ENCODE assay signal across 28 mouse cellular contexts in the genomic region with DNA sequence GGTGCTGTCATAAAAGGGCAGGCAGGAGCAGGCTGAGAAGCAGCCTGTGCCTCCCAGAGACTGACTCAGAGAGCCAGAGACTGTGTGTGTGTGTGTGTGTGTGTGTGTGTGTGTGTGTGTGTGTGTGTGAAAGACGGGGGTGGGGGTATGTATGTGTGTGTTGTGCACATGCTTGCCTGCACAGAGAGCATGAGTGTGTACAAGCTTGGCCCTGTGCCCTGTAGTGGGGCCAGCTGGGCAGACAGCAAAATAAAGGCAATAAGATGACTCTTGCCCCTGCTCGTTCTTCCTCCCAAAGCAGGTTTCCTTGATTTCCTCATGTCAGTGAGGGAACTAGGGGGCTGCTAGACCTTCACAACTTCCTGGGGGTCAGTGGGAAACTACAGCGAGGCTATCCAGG. TPM values are rescaled to one million over a fixed set of nuclear protein-coding genes. Genes with fewer than 3 reads are reported as not detected.
DNase-seq lines count a peak whose midpoint lies in the region; ATAC-seq and TF ChIP-seq lines count a peak whose summit lies in the region.
"Had no signal": no experiment of that assay in that cellular context is flagged by ENCODE, and none has a peak within 500 bp of the region (broad histone marks: within the 10 kb centered on the region; RNA-seq: fewer than 3 reads in every experiment).

No protein-coding gene starts in this region.

- no peak overlapping the region for H3K9ac ChIP-seq in hindbrain, embryonic 13.5 days
- no peak overlapping the region for H3K9ac ChIP-seq in hindbrain, embryonic 12.5 days
- H3K9ac ChIP-seq in midbrain, embryonic 11.5 days (ENCODE audit: low read length), result no peak overlapping the region
- no peak overlapping the region for H3K9ac ChIP-seq in liver, embryonic 11.5 days (ENCODE audit: low read depth, low read length)
- H3K9ac ChIP-seq: limb, embryonic 13.5 days; liver, embryonic 13.5 days had no signal

- no peaks in the 10 kb centered on the region for H3K79me2 ChIP-seq in myocyte (ENCODE audit: control insufficient read depth, insufficient read depth)

- no peaks in the 10 kb centered on the region for H3K9me3 ChIP-seq in hindbrain, embryonic 13.5 days
- no peaks in the 10 kb centered on the region for H3K9me3 ChIP-seq in hindbrain, embryonic 12.5 days (replicated peaks)
- no peaks in the 10 kb centered on the region for H3K9me3 ChIP-seq in midbrain, embryonic 10.5 days (replicated peaks)
- no peaks in the 10 kb centered on the region for H3K9me3 ChIP-seq in midbrain, embryonic 11.5 days (ENCODE audit: control insufficient read depth, low read length)
- H3K9me3 ChIP-seq in liver, embryonic 11.5 days (ENCODE audit: control insufficient read depth, low read length), result no peaks in the 10 kb centered on the region
- H3K9me3 ChIP-seq: forebrain, embryonic 10.5 days; hindbrain, embryonic 10.5 days; limb, embryonic 13.5 days; liver, embryonic 13.5 days had no signal

- no peak overlapping the region; the same call in 1 of the 2 replicates for H3K27ac ChIP-seq in hindbrain, embryonic 13.5 days
- no peak overlapping the region for H3K27ac ChIP-seq in hindbrain, embryonic 12.5 days
- H3K27ac ChIP-seq in midbrain, embryonic 10.5 days (replicated peaks), result 0 out of 2 replicates have a peak overlapping the region, but pooled peaks have one; percentile 9
- no peak overlapping the region for H3K27ac ChIP-seq in midbrain, embryonic 11.5 days (ENCODE audit: low read depth, low read length)
- H3K27ac ChIP-seq in liver, embryonic 11.5 days (ENCODE audit: low read depth, low read length), result no peak overlapping the region
- H3K27ac ChIP-seq: forebrain, embryonic 10.5 days; heart, adult 2 months; hindbrain, embryonic 10.5 days; limb, embryonic 13.5 days; liver, embryonic 13.5 days had no signal

- no peaks in the 10 kb centered on the region for H3K27me3 ChIP-seq in hindbrain, embryonic 13.5 days
- H3K27me3 ChIP-seq in hindbrain, embryonic 12.5 days, result no peaks in the 10 kb centered on the region
- peaks cover 10% of the 10 kb centered on the region for H3K27me3 ChIP-seq in midbrain, embryonic 10.5 days (ENCODE audit: low read depth, poor library complexity, severe bottlenecking)
- H3K27me3 ChIP-seq in midbrain, embryonic 11.5 days (ENCODE audit: control insufficient read depth, insufficient read depth, low read length), result no peaks in the 10 kb centered on the region
- no peaks in the 10 kb centered on the region for H3K27me3 ChIP-seq in myocyte (ENCODE audit: control insufficient read depth, insufficient read depth, insufficient read length)
- H3K27me3 ChIP-seq in liver, embryonic 11.5 days (replicated peaks; ENCODE audit: control insufficient read depth, insufficient read depth, low read length), result no peaks in the 10 kb centered on the region
- H3K27me3 ChIP-seq: limb, embryonic 13.5 days; liver, embryonic 13.5 days had no signal

- H3K36me3 ChIP-seq in hindbrain, embryonic 13.5 days, result peaks cover 62% of the 10 kb centered on the region
- peaks cover 59% of the 10 kb centered on the region for H3K36me3 ChIP-seq in hindbrain, embryonic 12.5 days
- peaks cover 64% of the 10 kb centered on the region for H3K36me3 ChIP-seq in midbrain, embryonic 10.5 days
- peaks cover 24% of the 10 kb centered on the region; the same call in 1 of the 2 replicates for H3K36me3 ChIP-seq in midbrain, embryonic 11.5 days (ENCODE audit: control insufficient read depth, insufficient read depth, low read length)
- H3K36me3 ChIP-seq in myocyte (ENCODE audit: control insufficient read depth, insufficient read depth), result peaks cover 17% of the 10 kb centered on the region
- peaks cover 6% of the 10 kb centered on the region; the same call in 1 of the 2 replicates for H3K36me3 ChIP-seq in liver, embryonic 11.5 days (ENCODE audit: control insufficient read depth, insufficient read depth, low read length)
- H3K36me3 ChIP-seq: liver, embryonic 13.5 days had no signal

- TF ChIP-seq POLR2A in myocyte (IDR thresholded peaks at IDR 0.05; ENCODE audit: insufficient read length, low read depth), result no peak

- no peak overlapping the region for H3K4me2 ChIP-seq in hindbrain, embryonic 13.5 days
- no peak overlapping the region for H3K4me2 ChIP-seq in hindbrain, embryonic 12.5 days (replicated peaks)
- no peak overlapping the region for H3K4me2 ChIP-seq in midbrain, embryonic 11.5 days
- no peak overlapping the region for H3K4me2 ChIP-seq in myocyte (ENCODE audit: low read depth)
- H3K4me2 ChIP-seq in liver, embryonic 11.5 days, result no peak overlapping the region
- H3K4me2 ChIP-seq: limb, embryonic 13.5 days; liver, embryonic 13.5 days had no signal

- 81% methylated on average over 3 of the region's 3 CpGs for WGBS in hindbrain, embryonic 13.5 days
- WGBS in hindbrain, embryonic 12.5 days, result 86% methylated on average over 2 of the region's 3 CpGs
- WGBS in midbrain, embryonic 10.5 days, result 94% methylated on average over 3 of the region's 3 CpGs
- 94% methylated on average over 3 of the region's 3 CpGs for WGBS in midbrain, embryonic 11.5 days
- 65% methylated on average over 3 of the region's 3 CpGs for WGBS in liver, embryonic 11.5 days

- no peak overlapping the region for H3ac ChIP-seq in myocyte (ENCODE audit: control insufficient read depth, insufficient read length)

- H3K4me1 ChIP-seq in hindbrain, embryonic 13.5 days (replicated peaks), result peaks cover 11% of the 10 kb centered on the region
- H3K4me1 ChIP-seq in hindbrain, embryonic 12.5 days, result peaks cover 9% of the 10 kb centered on the region; the same call in 1 of the 2 replicates
- peaks cover 13% of the 10 kb centered on the region for H3K4me1 ChIP-seq in midbrain, embryonic 10.5 days
- H3K4me1 ChIP-seq in midbrain, embryonic 11.5 days (ENCODE audit: control insufficient read depth, insufficient read depth, low read length), result no peaks in the 10 kb centered on the region
- H3K4me1 ChIP-seq in liver, embryonic 11.5 days (replicated peaks; ENCODE audit: control insufficient read depth, insufficient read depth, low read length), result peaks cover 2% of the 10 kb centered on the region; the same call in 1 of the 2 replicates
- H3K4me1 ChIP-seq: liver, embryonic 13.5 days had no signal

- DNase-seq in midbrain, embryonic 10.5 days (ENCODE audit: low spot score), result no peak
- DNase-seq in midbrain, embryonic 11.5 days (ENCODE audit: low spot score, missing footprints), result no peak
- DNase-seq in adipocyte (ENCODE audit: low spot score), result peak; percentile 50
- no peak for DNase-seq in liver, embryonic 11.5 days (ENCODE audit: low spot score)
- DNase-seq: adrenal gland, postnatal 10 days; cerebellum, adult 11 months; cerebellum, adult 9-11 months; heart, adult 2 months; heart, postnatal 14 days; kidney, adult 9 months; kidney, postnatal 10 days; layer of hippocampus, postnatal 36 days; liver, embryonic 13.5 days; lung, adult 2 months; lung, postnatal 14 days; right cerebral cortex, postnatal 25 days; spleen, adult 18-20 months; thymus, adult 18-20 months; thymus, postnatal 36 days had no signal

- ATAC-seq in hindbrain, embryonic 13.5 days (ENCODE audit: low FRiP score), result 0 out of 2 replicates have a peak, but pooled peaks have one; percentile 8
- ATAC-seq in hindbrain, embryonic 12.5 days (ENCODE audit: low FRiP score), result no peak
- no peak for ATAC-seq in midbrain, embryonic 11.5 days (ENCODE audit: low FRiP score)
- ATAC-seq in liver, embryonic 11.5 days (replicated peaks; ENCODE audit: low FRiP score), result no peak
- ATAC-seq: CD4-positive, CD25-positive, alpha-beta regulatory T cell, adult 4 months; forebrain, embryonic 16.5 days; intestine, postnatal 0 days had no signal

- no peak overlapping the region for H3K4me3 ChIP-seq in hindbrain, embryonic 13.5 days
- H3K4me3 ChIP-seq in hindbrain, embryonic 12.5 days, result no peak overlapping the region
- no peak overlapping the region for H3K4me3 ChIP-seq in midbrain, embryonic 10.5 days
- H3K4me3 ChIP-seq in midbrain, embryonic 11.5 days (ENCODE audit: low read depth, low read length), result no peak overlapping the region
- no peak overlapping the region for H3K4me3 ChIP-seq in myocyte
- H3K4me3 ChIP-seq in liver, embryonic 11.5 days (ENCODE audit: low read depth, low read length), result no peak overlapping the region
- H3K4me3 ChIP-seq: forebrain, embryonic 10.5 days; heart, adult 2 months; hindbrain, embryonic 10.5 days; limb, embryonic 13.5 days; liver, embryonic 13.5 days had no signal

TF ChIP-seq in myocyte, 11 proteins besides CTCF, POLR2A, EP300 and RAD21:
- TF ChIP-seq MYOG (IDR thresholded peaks at IDR 0.05; ENCODE audit: control insufficient read depth in 1 of 3, insufficient read depth in 1 of 3, insufficient read length in 2 of 3, low read depth in 2 of 3) (no peak), POLR2AphosphoS2 (IDR thresholded peaks at IDR 0.05; ENCODE audit: insufficient read length, low read depth) (peak; percentile 25)

RNA-seq across cellular contexts. Expression of gene Ephb3, which starts 18.5 kb away (rescaled TPM):
- 13.3 and 14.7 TPM in 2 replicates for polyA plus RNA-seq in hindbrain, embryonic 13.5 days (2015; fragmentation: Nextera tagmentation; extraction: Ambion mirVana)
- 29.1 and 30.2 TPM in 2 replicates for polyA plus RNA-seq in hindbrain, embryonic 12.5 days (2016; fragmentation: Nextera tagmentation; extraction: Ambion mirVana)
- polyA plus RNA-seq in midbrain, embryonic 10.5 days (2016; fragmentation: Nextera tagmentation; extraction: Ambion mirVana), result 14.6 and 15.7 TPM in 2 replicates
- 7.7 and 9.8 TPM in 2 replicates for polyA plus RNA-seq in midbrain, embryonic 11.5 days (2014; fragmentation: Nextera tagmentation; extraction: Ambion mirVana)
- polyA plus RNA-seq in myocyte (2012; fragmentation: generic; extraction: Trizol), result 30.6 TPM
- polyA plus RNA-seq in liver, embryonic 11.5 days (2014; fragmentation: Nextera tagmentation; extraction: Ambion mirVana), result 6.0 and 6.6 TPM in 2 replicates
- polyA plus RNA-seq: CD4-positive, CD25-positive, alpha-beta regulatory T cell, adult 4 months had no signal
